Mouse (Mus musculus): ENCODE data around the gene Ube2h.

Ube2h gene

GRCm38 (mm10) chr6:30196143-30196542 is 108.2 kb downstream of the Ube2h start:
- no peak for DNase-seq (ENCODE audit: low spot score in 2 of 2)

GRCm38 (mm10) chr6:30195656-30196055 is 108.7 kb downstream of the Ube2h start:
- no peak for DNase-seq (ENCODE audit: low spot score in 2 of 2)

GRCm38 (mm10) chr6:30183624-30184023 is 120.7 kb downstream of the Ube2h start:
- DNase-seq (ENCODE audit: low spot score in 2 of 2): no peak

- DNase-seq (ENCODE audit: low spot score in 2 of 2): no peak
Measured at GRCm38 (mm10) chr6:30182038-30182437, 122.3 kb downstream of the Ube2h start.

- DNase-seq (ENCODE audit: low spot score in 2 of 2): no peak
Measured at GRCm38 (mm10) chr6:30180321-30180720, 124.0 kb downstream of the Ube2h start.

GRCm38 (mm10) chr6:30179046-30179445 is 125.3 kb downstream of the Ube2h start:
- no peak for DNase-seq (ENCODE audit: low spot score in 2 of 2)

GRCm38 (mm10) chr6:30178023-30178639 is 126.2 kb downstream of the Ube2h start:
- DNase-seq (ENCODE audit: low spot score in 2 of 2): no peak

- DNase-seq (ENCODE audit: low spot score in 2 of 2): no peak
Measured at GRCm38 (mm10) chr6:30177305-30177704, 127.0 kb downstream of the Ube2h start.

- DNase-seq (ENCODE audit: low spot score in 2 of 2): no peak
Measured at GRCm38 (mm10) chr6:30176496-30176895, 127.8 kb downstream of the Ube2h start.

GRCm38 (mm10) chr6:30175918-30176421 is 128.4 kb downstream of the Ube2h start:
- DNase-seq (ENCODE audit: low spot score in 2 of 2): no peak

GRCm38 (mm10) chr6:30175225-30175917 is 129.0 kb downstream of the Ube2h start:
- DNase-seq (ENCODE audit: low spot score in 2 of 2): no peak

- no peak for DNase-seq (ENCODE audit: low spot score in 2 of 2)
Measured at GRCm38 (mm10) chr6:30174461-30175224, 129.7 kb downstream of the Ube2h start.

- DNase-seq (ENCODE audit: low spot score in 2 of 2): no peak
Measured at GRCm38 (mm10) chr6:30173551-30174460, 130.5 kb downstream of the Ube2h start.

- DNase-seq (ENCODE audit: low spot score in 2 of 2): peak in 1 of 2 experiments; percentile 11
Measured at GRCm38 (mm10) chr6:30172820-30173550, 131.4 kb downstream of the Ube2h start.

- no peak for DNase-seq (ENCODE audit: low spot score in 2 of 2)
Measured at GRCm38 (mm10) chr6:30172441-30172819, 131.9 kb downstream of the Ube2h start.

GRCm38 (mm10) chr6:30171967-30172366 is 132.4 kb downstream of the Ube2h start:
- DNase-seq (ENCODE audit: low spot score in 2 of 2): no peak

- no peak for DNase-seq (ENCODE audit: low spot score in 2 of 2)
Measured at GRCm38 (mm10) chr6:30171226-30171625, 133.1 kb downstream of the Ube2h start.

GRCm38 (mm10) chr6:30169148-30169547 is 135.2 kb downstream of the Ube2h start:
- DNase-seq (ENCODE audit: low spot score in 2 of 2): no peak

- no peak for DNase-seq (ENCODE audit: low spot score in 2 of 2)
Measured at GRCm38 (mm10) chr6:30168275-30168674, 136.1 kb downstream of the Ube2h start.

GRCm38 (mm10) chr6:30167192-30167591 is 137.1 kb downstream of the Ube2h start:
- DNase-seq (ENCODE audit: low spot score in 2 of 2): no peak

GRCm38 (mm10) chr6:30166349-30166748 is 138.0 kb downstream of the Ube2h start:
- no peak for DNase-seq (ENCODE audit: low spot score in 2 of 2)
